Mouse (Mus musculus) G1E (cell line): ENCODE measurements around the gene Iqgap1.

Source experiments
- CTCF ChIP-seq: IDR thresholded peaks from 2 replicates; pipeline ENCODE4 v1.5.1; 2012; ENCODE audit warnings: low read depth, low read length, inconsistent platforms, mixed read lengths
- TAL1 ChIP-seq: conservative IDR thresholded peaks from 2 replicates; pipeline ENCODE4 v1.6.1; 2012; ENCODE audit warnings: low read depth, low read length, inconsistent platforms, mixed read lengths

GRCm38 (mm10) chr7:80845621-80846279 lies 20.0 kb upstream of the Iqgap1 start:
- no peak for TF ChIP-seq CTCF
- no peak for TF ChIP-seq TAL1
